Mouse (Mus musculus): ENCODE results near the gene Slc16a10. TPM values are rescaled to one million over a fixed set of nuclear protein-coding genes. Genes with fewer than 3 reads are reported as not detected.

The Slc16a10 gene
- 1 to 10 TPM; 3.9 to 4.1 TPM for total RNA-seq (2021)
- long read RNA-seq, partial matches to known transcripts = 0 of 4 reads
- long read RNA-seq, other reads (novel, unspliced or antisense) = 4 of 4 reads

- DNase-seq (ENCODE audit: low spot score in 2 of 2) = peak; percentile 90 to 94
Measured at GRCm38 (mm10) chr10:40141864-40142523, at the start of gene Slc16a10. Slc16a10 (minus strand) TSS chr10:40142258.

- DNase-seq (ENCODE audit: low spot score in 2 of 2) = no peak
Measured at GRCm38 (mm10) chr10:40191338-40191979, 49.4 kb upstream of the Slc16a10 start.

- no peak for DNase-seq (ENCODE audit: low spot score in 2 of 2)
Measured at GRCm38 (mm10) chr10:40190871-40191270, 48.8 kb upstream of the Slc16a10 start.

- no peak for DNase-seq (ENCODE audit: low spot score in 2 of 2)
Measured at GRCm38 (mm10) chr10:40189689-40190088, 47.6 kb upstream of the Slc16a10 start.

GRCm38 (mm10) chr10:40188831-40189230 is 46.8 kb upstream of the Slc16a10 start:
- no peak for DNase-seq (ENCODE audit: low spot score in 2 of 2)

- no peak for DNase-seq (ENCODE audit: low spot score in 2 of 2)
Measured at GRCm38 (mm10) chr10:40185956-40186355, 43.9 kb upstream of the Slc16a10 start.

- no peak for DNase-seq (ENCODE audit: low spot score in 2 of 2)
Measured at GRCm38 (mm10) chr10:40180011-40180410, 38.0 kb upstream of the Slc16a10 start.

- DNase-seq (ENCODE audit: low spot score in 2 of 2) = no peak
Measured at GRCm38 (mm10) chr10:40179142-40179541, 37.1 kb upstream of the Slc16a10 start.

GRCm38 (mm10) chr10:40177323-40177962 is 35.4 kb upstream of the Slc16a10 start:
- peak; percentile 32 to 82 for DNase-seq (ENCODE audit: low spot score in 2 of 2)

- DNase-seq (ENCODE audit: low spot score in 2 of 2) = no peak
Measured at GRCm38 (mm10) chr10:40172136-40172535, 30.1 kb upstream of the Slc16a10 start.

GRCm38 (mm10) chr10:40171211-40171610 is 29.2 kb upstream of the Slc16a10 start:
- DNase-seq (ENCODE audit: low spot score in 2 of 2) = no peak

- no peak for DNase-seq (ENCODE audit: low spot score in 2 of 2)
Measured at GRCm38 (mm10) chr10:40170141-40170558, 28.1 kb upstream of the Slc16a10 start.

GRCm38 (mm10) chr10:40169566-40169965 is 27.5 kb upstream of the Slc16a10 start:
- no peak for DNase-seq (ENCODE audit: low spot score in 2 of 2)

GRCm38 (mm10) chr10:40169088-40169487 is 27.0 kb upstream of the Slc16a10 start:
- DNase-seq (ENCODE audit: low spot score in 2 of 2) = no peak

GRCm38 (mm10) chr10:40164421-40165386 is 22.6 kb upstream of the Slc16a10 start:
- DNase-seq (ENCODE audit: low spot score in 2 of 2) = peak; percentile 74 to 84

GRCm38 (mm10) chr10:40163914-40164313 is 21.9 kb upstream of the Slc16a10 start:
- no peak for DNase-seq (ENCODE audit: low spot score in 2 of 2)

- no peak for DNase-seq (ENCODE audit: low spot score in 2 of 2)
Measured at GRCm38 (mm10) chr10:40163338-40163737, 21.3 kb upstream of the Slc16a10 start.

- DNase-seq (ENCODE audit: low spot score in 2 of 2) = no peak
Measured at GRCm38 (mm10) chr10:40161701-40162255, 19.7 kb upstream of the Slc16a10 start.

GRCm38 (mm10) chr10:40161236-40161635 is 19.2 kb upstream of the Slc16a10 start:
- DNase-seq (ENCODE audit: low spot score in 2 of 2) = no peak

- no peak for DNase-seq (ENCODE audit: low spot score in 2 of 2)
Measured at GRCm38 (mm10) chr10:40152550-40152857, 10.4 kb upstream of the Slc16a10 start.

All from layer of hippocampus, adult 18-20 months (tissue).